Mouse (Mus musculus) kidney, adult 8-10 months (tissue): ENCODE measurements around the gene Fgfr2.

Experiments
- DNase-seq, 2 experiments: peaks; one replicate each; pipeline ENCODE4 v3.0.0; 2022

The Fgfr2 gene

DNA sequence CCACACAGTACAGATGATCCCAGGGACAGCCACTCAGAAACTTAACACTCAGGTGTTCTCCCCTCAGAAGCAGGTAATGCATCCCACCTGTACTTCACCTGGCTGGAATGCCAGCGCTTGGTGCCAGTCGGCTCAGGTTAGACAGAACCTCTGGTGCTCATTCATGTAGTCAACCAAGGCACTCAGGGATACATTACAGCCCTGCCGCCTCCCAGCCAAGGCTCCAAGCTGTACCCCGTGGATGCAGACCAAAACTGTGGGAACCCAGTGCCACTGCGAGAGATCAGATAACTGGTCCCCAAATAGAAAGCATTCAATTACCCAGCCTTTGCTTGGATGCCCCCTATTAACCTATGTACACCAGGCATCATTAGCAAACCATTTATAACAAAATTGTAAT, 846.9 kb downstream of the Fgfr2 start:
- DNase-seq: no peak

DNA sequence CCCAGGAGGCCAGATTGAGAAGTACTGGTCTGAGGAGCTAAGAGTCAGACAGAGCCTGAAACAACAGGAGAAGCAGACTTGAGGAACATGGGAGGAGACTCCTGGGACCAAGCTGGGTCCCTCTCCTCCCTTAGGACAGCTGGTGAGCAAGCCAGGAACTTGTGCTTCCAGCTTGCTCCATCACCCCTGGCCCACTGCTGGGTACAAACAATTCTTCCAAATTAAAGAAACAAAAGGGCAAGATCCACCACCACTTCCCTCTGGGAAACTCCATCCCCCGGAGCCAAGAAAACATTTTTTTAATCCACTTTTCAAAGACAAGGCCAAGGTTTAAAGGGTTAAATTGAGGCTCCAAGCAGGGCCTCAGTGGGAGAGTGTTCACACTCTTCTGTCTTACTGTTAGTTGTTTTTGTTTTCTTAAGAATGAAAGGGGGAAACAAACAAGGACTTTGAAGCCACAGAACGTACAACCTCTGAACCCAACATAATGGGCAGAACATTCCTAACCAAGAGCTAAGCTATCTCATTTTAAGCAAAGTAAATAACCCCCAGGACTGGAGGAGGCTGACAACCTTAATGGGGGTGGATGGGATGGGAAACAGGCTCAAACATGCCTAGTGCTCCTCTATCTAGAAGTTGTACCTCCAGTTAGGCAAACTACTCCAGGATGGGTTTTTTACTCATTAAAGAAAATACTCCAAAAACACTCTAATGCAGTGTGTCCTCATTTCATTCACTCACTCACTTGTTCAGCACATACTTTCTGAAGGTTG, 849.2 kb downstream of the Fgfr2 start:
- DNase-seq: no peak

DNA sequence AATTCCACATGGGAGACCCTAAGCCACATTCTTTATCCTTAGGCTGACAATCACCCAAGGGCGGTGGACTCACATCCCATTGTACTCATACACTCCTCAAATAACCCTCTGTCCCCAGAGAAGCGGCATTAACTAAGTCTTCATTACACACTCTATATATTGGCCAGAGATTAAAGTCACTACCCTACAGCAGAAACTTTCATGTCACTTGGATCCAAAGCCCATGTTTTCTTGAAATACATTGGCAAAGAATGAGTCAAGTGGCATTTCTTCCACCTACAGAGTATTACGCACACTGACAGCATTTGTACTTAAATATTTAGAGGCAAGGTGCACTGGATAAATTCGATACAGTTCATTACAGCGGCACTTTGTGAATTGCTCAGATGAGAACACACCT, 850.2 kb downstream of the Fgfr2 start:
- DNase-seq: no peak

DNA sequence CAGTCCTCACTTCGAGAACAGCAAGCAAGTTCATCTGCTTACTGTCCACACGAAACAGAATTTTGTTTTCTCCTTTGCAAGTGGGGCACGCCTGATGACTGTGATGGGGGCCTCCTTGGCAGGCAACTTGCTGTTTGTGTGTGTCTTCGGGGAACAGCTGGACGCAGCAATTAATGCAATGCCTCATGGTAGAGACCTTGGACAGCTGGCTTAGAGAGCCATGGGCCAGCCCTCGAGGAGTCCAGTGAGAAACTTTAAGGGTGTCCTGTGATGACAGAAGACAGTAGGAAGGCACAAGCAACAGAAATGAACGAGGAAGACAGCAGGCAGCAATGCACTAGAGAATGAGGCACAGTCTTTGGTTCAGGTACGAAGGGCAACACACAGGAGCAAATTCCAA, 852.8 kb downstream of the Fgfr2 start:
- no peak for DNase-seq

DNA sequence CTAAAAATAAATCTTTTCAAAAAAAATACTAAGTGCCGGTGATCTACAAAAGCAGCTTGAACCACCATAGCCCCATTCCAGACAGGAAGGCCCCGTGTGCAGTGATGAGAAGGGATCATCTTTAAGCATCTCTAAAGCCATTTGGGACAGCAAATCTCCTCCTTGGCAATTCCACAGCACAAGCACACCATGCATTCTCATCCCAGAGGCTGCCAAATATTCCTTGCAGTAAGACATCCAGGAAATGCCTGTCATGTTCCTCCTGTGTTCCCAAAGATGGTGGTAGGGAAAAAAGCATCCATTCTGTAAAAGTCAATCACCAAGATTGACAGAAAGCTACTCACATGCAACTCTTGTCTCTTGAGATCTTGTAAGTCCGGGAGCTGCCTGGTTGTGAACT, 853.5 kb downstream of the Fgfr2 start:
- DNase-seq: no peak

DNA sequence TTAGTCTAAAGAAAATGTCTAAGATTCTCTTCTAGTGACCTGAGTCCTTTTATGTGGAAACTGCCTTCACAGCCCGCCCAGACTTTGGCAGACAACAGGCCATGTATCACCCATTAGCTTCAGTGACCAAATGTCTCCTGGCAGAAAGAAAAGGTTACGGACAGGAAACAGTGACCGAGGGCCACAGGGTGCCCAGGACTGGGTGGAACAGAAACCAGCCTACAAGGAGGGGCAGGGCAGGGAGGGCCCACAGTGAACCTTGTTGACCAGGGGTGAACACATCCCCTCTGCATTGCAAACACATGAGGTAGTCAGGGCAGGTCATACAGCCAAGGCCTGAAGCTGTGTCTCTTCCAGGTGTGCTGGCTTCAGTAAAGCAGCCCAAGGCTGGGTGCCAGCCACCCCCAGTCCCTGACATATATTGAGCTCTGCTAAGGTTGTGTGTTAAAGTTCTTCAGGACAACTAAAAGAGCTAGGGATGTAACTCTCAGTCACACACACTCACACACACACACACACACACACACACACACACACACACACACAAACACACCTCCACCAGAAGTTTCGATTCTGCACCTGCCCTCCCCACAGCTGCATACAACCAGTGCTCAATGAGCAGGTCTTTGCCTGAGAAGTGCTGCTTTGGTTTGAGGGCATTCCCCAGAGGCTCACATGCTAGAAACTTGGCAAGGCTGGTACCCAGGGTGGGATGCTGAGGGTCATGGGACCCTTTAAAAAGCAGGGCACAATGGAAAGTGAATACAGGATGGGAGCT, 855.2 kb downstream of the Fgfr2 start:
- DNase-seq: no peak

GRCm38 (mm10) chr7:132264763-132265162, 858.4 kb downstream of the Fgfr2 start:
- DNase-seq: no peak

GRCm38 (mm10) chr7:132263186-132263585, 860.0 kb downstream of the Fgfr2 start:
- DNase-seq: no peak

DNA sequence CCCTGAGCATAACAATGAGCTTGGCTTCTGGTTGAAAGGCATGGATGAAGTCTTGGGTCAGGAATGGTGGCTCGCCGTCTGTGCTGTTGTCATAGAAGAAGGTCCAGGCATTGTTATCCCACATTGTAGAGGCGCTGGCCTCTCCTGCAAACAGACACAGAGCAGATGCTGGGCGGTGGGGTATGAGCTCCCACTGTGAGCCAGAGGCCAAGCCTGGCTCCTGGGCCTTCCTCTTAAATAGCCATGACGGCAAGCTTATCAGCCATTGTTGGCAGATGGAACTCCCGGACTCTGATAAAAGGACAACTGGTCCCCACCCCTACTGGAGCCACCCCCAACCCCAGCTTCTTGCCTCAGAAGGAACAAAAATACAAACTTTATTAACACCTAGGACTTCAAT, 860.5 kb downstream of the Fgfr2 start:
- no peak for DNase-seq

DNA sequence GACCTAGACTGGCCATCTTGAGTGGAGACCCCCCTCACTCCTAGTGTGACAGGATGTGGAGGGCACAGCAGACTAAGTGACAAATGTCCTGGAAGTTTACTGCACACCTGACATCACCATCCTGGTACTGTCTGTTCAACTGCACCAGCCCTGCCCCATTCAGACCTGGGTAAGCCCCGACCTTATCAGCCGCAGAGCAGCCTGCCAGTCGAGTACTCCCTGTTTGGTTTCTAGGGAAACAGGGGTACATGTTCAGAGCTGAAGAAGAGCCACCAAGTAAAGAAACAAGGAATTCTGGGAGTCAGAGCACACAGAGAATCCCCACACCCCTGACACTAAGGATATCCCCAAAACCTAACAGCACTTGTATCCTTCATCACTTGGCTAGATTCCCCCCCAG, 861.3 kb downstream of the Fgfr2 start:
- DNase-seq: no peak

DNA sequence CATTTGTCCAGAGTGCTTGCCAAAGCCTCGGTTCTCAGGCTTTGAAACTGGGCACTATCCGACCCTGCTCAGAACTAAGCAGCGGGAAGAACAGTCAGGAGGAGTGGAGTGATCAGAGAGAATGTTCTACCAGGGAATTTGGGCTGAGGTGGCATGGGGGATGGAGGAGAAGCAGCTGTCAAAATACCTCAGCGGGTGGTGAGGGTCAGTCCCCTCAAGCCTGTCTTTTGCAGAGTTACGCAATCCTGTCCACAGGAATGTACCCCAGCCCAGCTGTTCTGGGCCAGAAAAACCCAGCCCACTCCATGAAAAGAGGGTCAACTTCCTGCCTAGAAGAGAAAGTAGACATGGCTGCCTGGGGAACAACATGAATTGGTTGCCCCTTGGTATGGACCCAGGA, 862.5 kb downstream of the Fgfr2 start:
- DNase-seq: no peak

GRCm38 (mm10) chr7:132258817-132259216, 864.3 kb downstream of the Fgfr2 start:
- DNase-seq: no peak

- DNase-seq: no peak
Observed at GRCm38 (mm10) chr7:132258216-132258615, 864.9 kb downstream of the Fgfr2 start.

DNA sequence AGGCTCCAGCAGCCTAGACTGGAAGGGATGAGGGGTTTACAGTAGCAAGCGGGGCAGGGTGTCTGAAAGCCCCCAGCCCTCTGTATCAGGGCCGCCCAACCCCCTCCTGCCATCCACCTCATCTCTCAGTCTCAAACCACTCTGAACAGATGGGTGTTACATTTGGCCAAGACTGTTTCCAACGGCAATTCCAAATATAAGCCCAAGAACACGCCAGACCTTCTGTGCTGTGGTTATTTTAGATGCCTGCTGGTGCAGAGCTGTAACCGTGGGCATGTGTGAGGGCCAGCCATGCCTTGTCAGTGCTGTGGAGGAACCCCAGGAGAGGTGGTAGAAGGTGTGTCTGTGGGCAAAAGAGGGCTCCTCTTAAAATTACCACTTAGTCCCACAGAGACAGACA, 869.6 kb downstream of the Fgfr2 start:
- DNase-seq: no peak

DNA sequence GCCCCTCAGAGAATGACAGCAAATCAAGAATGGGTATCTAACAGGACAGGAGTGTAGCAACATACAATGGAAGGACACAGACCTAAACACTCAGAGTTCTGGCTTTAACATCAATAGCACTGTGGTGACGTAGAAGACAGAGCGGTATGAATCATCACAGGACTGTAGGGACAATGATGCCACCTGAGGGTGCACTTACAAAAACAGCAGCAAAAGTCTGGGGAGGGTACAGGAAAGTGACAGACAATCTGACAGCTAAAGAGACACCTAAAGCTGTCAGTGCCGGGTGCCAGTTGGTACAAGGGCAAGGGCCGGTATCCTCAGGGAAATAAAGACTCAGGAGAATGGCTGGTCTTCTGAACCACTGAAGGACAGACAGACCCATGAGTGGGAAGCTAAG, 870.1 kb downstream of the Fgfr2 start:
- DNase-seq: no peak

DNA sequence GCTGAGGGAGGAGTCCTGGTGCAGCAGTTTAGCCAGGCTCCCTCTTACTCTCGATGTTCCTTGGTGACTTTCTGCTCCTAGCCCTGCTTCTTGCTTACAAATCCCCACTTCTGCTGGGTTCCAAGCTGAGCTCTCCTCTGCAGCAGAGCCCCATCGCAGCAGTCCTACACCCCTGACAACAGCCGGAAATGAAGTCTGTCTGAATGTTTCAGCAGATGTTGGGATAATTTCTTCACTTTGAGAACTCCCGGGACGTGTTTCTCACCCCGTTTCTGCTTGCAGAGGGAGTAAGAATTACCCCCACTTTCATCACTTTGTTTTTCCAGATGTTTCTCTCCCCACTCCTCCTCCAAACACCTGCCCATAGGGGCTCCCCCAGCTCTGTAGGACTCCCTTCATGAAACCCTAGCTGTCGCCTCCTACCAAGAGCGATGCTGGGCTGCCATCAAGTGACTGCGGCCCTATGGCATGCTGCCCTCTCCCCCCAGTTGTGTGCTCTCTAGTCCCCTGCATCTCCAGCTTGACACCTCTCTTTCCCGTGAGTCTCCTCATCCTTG, 873.5 kb downstream of the Fgfr2 start:
- DNase-seq: no peak

GRCm38 (mm10) chr7:132247567-132247966, 875.6 kb downstream of the Fgfr2 start:
- no peak for DNase-seq

DNA sequence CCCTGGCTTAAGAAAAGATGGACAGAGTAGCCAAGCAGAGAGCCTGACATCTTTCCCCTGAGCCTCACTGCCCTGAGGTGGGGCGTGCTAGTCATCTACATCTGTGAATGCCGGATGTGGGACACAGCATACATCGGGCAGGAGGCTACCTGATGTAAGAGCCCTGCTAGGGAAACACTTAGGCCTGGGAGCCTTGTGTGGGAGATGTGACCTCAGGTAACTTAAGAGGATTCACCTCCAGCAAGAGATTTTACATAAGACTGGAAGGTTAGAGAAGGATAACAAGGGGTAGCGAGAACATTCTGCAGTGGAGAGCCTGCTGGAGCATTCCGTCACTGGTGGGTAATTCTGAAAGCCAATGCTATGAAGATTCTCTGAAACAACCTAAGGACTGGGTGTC, 876.1 kb downstream of the Fgfr2 start:
- DNase-seq: no peak

GRCm38 (mm10) chr7:132245730-132246129, 877.4 kb downstream of the Fgfr2 start:
- peak; percentile 32 to 43 for DNase-seq

- DNase-seq: no peak
Observed at GRCm38 (mm10) chr7:132244637-132245036, 878.5 kb downstream of the Fgfr2 start.

- no peak for DNase-seq
Observed at GRCm38 (mm10) chr7:132243225-132243624, 879.9 kb downstream of the Fgfr2 start.

DNA sequence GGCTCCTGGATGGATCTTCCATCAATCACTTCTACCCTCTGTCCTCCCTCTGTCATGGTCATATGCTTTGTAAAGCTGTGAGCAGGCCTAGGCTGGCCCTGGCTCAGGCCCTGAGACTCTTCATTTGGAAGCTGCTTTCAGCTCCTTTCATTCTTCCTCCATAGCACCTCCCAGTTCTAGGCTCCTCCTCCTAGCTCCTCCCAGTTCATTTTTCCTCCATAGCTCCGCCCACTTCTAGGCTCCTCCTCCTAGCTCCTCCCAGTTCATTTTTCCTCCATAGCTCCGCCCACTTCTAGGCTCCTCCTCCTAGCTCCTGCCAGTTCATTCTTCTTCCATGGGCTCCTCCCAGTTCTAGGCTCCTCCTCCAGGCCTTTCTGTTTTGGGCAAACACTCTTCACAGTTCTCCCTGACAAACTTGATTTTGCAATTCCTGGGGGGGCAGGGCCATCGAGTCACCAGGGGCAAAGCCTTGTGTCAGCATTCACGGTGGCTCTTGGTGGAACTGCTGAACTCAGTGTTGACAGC, 880.5 kb downstream of the Fgfr2 start:
- DNase-seq: peak in 1 of 2 experiments; percentile 14

- DNase-seq: no peak
Observed at GRCm38 (mm10) chr7:132238921-132239320, 884.2 kb downstream of the Fgfr2 start.

GRCm38 (mm10) chr7:132237191-132237590, 886.0 kb downstream of the Fgfr2 start:
- DNase-seq: peak; percentile 46 to 56
